Mouse (Mus musculus) left cerebral cortex, adult 9 months (tissue): ENCODE results near the gene Nt5c3.

ENCODE experiments used
- DNase-seq, 2 experiments: peaks; one replicate each; pipeline ENCODE4 v3.0.0; 2022; ENCODE audit warnings: low spot score in 2 of 2

Gene Nt5c3

GRCm38 (mm10) chr6:56837166-56837565, 86.6 kb downstream of the Nt5c3 start:
- no peak for DNase-seq

DNA sequence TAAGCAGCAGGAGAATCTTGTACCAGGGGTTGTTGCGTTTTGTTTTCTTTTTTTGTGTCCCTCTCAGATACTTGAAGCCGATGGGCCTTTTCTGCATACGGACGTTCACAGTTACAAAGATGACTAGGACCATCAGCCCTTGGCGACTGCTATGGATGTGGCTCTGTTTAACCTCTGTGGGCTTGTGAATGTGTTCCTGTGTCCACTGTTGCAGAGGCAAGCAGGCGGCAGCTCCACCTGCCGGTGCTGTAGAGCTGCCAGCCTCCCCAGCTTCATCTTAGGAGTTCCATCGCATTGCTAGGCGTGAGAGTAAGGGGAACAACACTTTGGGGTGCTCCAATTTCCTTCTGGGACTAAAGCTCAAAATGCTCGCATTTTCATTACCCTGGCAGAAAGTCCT, 88.2 kb downstream of the Nt5c3 start:
- DNase-seq: no peak

- DNase-seq: no peak
Observed at GRCm38 (mm10) chr6:56834769-56835168, 89.0 kb downstream of the Nt5c3 start.

- DNase-seq: no peak
Observed at GRCm38 (mm10) chr6:56832830-56833229, 90.9 kb downstream of the Nt5c3 start.

GRCm38 (mm10) chr6:56832407-56832796, 91.3 kb downstream of the Nt5c3 start:
- DNase-seq: no peak
